15 mouse cellular contexts compared by ENCODE assay signal in the genomic region with DNA sequence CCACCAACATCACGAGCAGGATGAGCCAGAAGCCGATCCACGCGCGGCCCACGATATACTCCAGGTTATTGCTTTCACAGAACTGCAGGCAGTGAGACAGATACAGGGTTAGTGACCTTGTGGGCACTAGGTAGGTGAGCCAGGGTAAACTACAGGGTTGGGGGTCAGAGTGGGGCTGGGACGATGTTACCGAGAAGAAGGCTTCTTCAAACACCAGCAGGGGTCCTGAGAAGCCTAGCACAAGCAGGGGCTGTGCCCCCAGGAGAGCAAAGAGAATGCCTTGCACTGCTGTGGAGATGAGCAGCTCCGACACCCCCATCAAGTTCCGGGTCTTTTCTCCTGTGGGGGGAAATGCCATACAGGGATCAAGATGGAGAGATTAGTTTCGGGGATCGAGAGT. TPM values are rescaled to one million over a fixed set of nuclear protein-coding genes. Genes with fewer than 3 reads are reported as not detected.
"Had no signal": no experiment of that assay in that cellular context is flagged by ENCODE, and none has a peak within 500 bp of the region (broad histone marks: within the 10 kb centered on the region; RNA-seq: fewer than 3 reads in every experiment).

No protein-coding gene starts in this region.

- H3K4me1 ChIP-seq: lung, embryonic 15.5 days; megakaryocyte, embryonic 14.5 days; midbrain, embryonic 15.5 days; neural tube, embryonic 12.5 days had no signal

- DNase-seq: kidney, adult 2 months; kidney, postnatal 25 days; layer of hippocampus, adult 9-11 months; layer of hippocampus, postnatal 36 days; lung, postnatal 14 days; thymus, postnatal 4 days had no signal

- H3K4me2 ChIP-seq: limb, embryonic 15.5 days; lung, embryonic 15.5 days; midbrain, embryonic 11.5 days; midbrain, embryonic 15.5 days; neural tube, embryonic 12.5 days had no signal

- H3K9ac ChIP-seq: limb, embryonic 15.5 days; lung, embryonic 15.5 days; midbrain, embryonic 15.5 days; neural tube, embryonic 12.5 days had no signal

- H3K27ac ChIP-seq: limb, embryonic 15.5 days; lung, embryonic 15.5 days; macrophage; midbrain, embryonic 15.5 days; neural tube, embryonic 12.5 days; stomach, postnatal 0 days had no signal

- H3K27me3 ChIP-seq: midbrain, embryonic 15.5 days; neural tube, embryonic 12.5 days had no signal

- H3K4me3 ChIP-seq: limb, embryonic 15.5 days; lung, embryonic 15.5 days; megakaryocyte, embryonic 14.5 days; midbrain, embryonic 15.5 days; neural tube, embryonic 12.5 days had no signal

- H3K36me3 ChIP-seq: limb, embryonic 15.5 days; lung, embryonic 15.5 days; midbrain, embryonic 15.5 days; neural tube, embryonic 12.5 days had no signal

- H3K9me3 ChIP-seq: limb, embryonic 15.5 days; lung, embryonic 15.5 days; megakaryocyte, embryonic 14.5 days; midbrain, embryonic 15.5 days; neural tube, embryonic 12.5 days had no signal

- ATAC-seq: midbrain, embryonic 15.5 days had no signal

RNA-seq across cellular contexts. Expression of a gene that starts 9.8 kb away (rescaled TPM):
- polyA plus RNA-seq: macrophage had no signal

RNA-seq across cellular contexts. Expression of a gene that starts 37.0 kb away (rescaled TPM):
- total RNA-seq: monocyte, adult 5-6 weeks had no signal
